Mouse (Mus musculus): ENCODE measurements around the gene Sec13. TPM values are rescaled to one million over a fixed set of nuclear protein-coding genes. Genes with fewer than 3 reads are reported as not detected.

Gene Sec13
- polyA plus RNA-seq, 2 experiments: 93.7 to 118 TPM

DNA sequence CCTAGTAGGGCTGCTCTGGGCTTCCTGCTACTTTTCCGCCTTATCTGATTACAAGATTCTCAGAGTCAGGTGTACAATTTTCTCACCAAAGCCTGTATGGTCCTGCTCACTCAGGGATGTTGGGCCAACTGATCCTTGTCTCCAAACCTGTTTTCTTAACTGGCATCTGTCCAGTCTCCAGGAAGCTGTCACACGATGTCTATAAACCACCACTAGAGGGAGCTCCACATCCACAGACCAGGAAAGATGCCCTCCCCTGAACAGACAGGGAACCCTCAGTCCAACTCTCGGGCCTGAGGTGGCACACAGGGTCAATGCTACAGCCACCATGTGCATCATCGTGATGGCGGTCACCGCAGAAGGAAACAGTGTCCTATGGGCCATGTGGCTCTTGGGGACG lies 21.1 kb upstream of the Sec13 start:
- H3K36me3 ChIP-seq (replicated peaks; ENCODE audit: control insufficient read depth, insufficient read depth, low read depth): no peaks in the 10 kb centered on the region
- H3K27ac ChIP-seq: no peak overlapping the region
- no peak for ATAC-seq (ENCODE audit: insufficient read depth)
- H3K9ac ChIP-seq (replicated peaks): no peak overlapping the region
- TF ChIP-seq EP300 (IDR thresholded peaks at IDR 0.05; ENCODE audit: low read depth) (no peak), CTCF (IDR thresholded peaks at IDR 0.05; ENCODE audit: low read depth) (peak; percentile 94)
- peak; percentile 35 to 42 (median 37) for DNase-seq (ENCODE audit: low read depth in 3 of 3, low spot score in 3 of 3)
- H3K27me3 ChIP-seq (ENCODE audit: control insufficient read depth, insufficient read depth, low read length): no peaks in the 10 kb centered on the region
- no peaks in the 10 kb centered on the region for H3K4me1 ChIP-seq (replicated peaks; ENCODE audit: control insufficient read depth in 2 of 2, insufficient read depth in 2 of 2, low read length in 1 of 2)
- no peaks in the 10 kb centered on the region for H3K9me3 ChIP-seq (ENCODE audit: control insufficient read depth, low read length)
- H3K4me3 ChIP-seq (ENCODE audit: insufficient read depth in 1 of 2, low read depth in 2 of 2, low read length in 2 of 2): no peak overlapping the region
- 22% methylated on average over 7 of the region's 7 CpGs for WGBS (ENCODE audit: insufficient replicate concordance)
- H3K4me2 ChIP-seq (ENCODE audit: low read depth): no peak overlapping the region

DNA sequence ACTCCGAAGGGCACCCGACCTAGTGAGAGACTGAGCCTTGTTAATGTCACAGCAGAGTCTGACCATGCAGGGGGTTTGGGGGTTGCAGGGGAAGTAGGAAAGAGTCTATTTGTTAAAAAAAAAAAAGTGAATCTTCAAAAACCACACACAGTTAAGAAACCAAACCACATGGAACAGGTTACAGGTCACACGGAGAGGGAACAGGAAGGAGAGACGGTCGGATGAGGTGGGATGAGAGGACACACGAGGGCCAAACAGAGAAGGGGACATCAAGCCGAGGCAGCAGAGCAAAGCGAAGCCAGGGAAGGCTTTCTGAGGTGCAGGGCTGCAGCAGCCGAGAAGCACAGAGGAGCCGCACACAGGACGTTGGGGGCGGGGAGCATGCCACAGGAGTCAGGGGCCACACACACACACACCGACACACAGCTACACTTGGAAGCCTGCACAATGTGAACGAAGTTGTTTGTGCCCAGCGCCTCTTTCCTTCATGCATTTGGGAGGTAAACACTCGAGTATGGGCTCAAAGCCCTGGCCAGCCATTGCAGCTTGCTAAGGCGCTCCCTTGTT lies 8.7 kb upstream of the Sec13 start:
- WGBS (ENCODE audit: insufficient replicate concordance): 36% methylated on average over 17 of the region's 17 CpGs
- ATAC-seq (ENCODE audit: insufficient read depth): no peak
- H3K27ac ChIP-seq: no peak overlapping the region

DNA sequence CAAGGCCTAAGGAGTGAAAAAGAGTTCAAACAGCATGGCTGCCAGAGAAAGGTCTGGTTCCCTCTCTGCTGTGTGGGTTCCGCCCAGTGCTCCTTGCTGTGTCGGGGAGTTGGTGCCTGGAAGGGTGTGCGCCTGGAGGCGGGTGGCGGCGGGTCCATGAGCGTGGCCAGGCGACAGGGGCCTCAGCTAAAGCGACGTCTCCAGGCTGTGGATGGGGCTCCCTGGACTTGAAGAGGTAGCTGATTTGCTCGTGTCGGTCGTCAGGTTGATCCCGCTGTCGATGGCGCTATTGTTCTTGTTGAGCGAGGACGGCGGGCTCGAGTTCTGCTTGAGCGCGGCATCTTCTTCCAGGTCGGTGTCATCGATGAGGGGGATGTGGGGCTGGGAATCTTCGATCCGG lies 7.8 kb upstream of the Sec13 start:
- Histone ChIP-seq H3K27ac (no peak overlapping the region), H3K4me2 (ENCODE audit: low read depth) (no peak overlapping the region), H3K4me3 (ENCODE audit: insufficient read depth in 1 of 2, low read depth in 2 of 2, low read length in 2 of 2) (no peak overlapping the region), H3K36me3 (replicated peaks; ENCODE audit: control insufficient read depth, insufficient read depth, low read depth) (no peaks in the 10 kb centered on the region), H3K4me1 (replicated peaks; ENCODE audit: control insufficient read depth in 2 of 2, insufficient read depth in 2 of 2, low read length in 1 of 2) (no peaks in the 10 kb centered on the region), H3K9me3 (ENCODE audit: control insufficient read depth, low read length) (no peaks in the 10 kb centered on the region), H3K27me3 (ENCODE audit: control insufficient read depth, insufficient read depth, low read length) (no peaks in the 10 kb centered on the region; the same call in 1 of the 2 replicates), H3K9ac (replicated peaks) (no peak overlapping the region)
- whole genome bisulfite sequencing (ENCODE audit: insufficient replicate concordance): 19% methylated on average over 26 of the region's 26 CpGs
- DNase-seq (ENCODE audit: low read depth in 3 of 3, low spot score in 3 of 3) (no peak), ATAC-seq (ENCODE audit: insufficient read depth) (no peak)
- no peak for TF ChIP-seq EP300 (IDR thresholded peaks at IDR 0.05; ENCODE audit: low read depth)
- TF ChIP-seq CTCF (IDR thresholded peaks at IDR 0.05; ENCODE audit: low read depth): no peak

More for the DNA sequence above, 8.7 kb upstream of the Sec13 start:
- Histone ChIP-seq H3K4me2 (ENCODE audit: low read depth) (no peak overlapping the region), H3K36me3 (replicated peaks; ENCODE audit: control insufficient read depth, insufficient read depth, low read depth) (no peaks in the 10 kb centered on the region), H3K27me3 (ENCODE audit: control insufficient read depth, insufficient read depth, low read length) (no peaks in the 10 kb centered on the region; the same call in 1 of the 2 replicates), H3K9ac (replicated peaks) (no peak overlapping the region), H3K4me3 (ENCODE audit: insufficient read depth in 1 of 2, low read depth in 2 of 2, low read length in 2 of 2) (no peak overlapping the region), H3K9me3 (ENCODE audit: control insufficient read depth, low read length) (no peaks in the 10 kb centered on the region), H3K4me1 (replicated peaks; ENCODE audit: control insufficient read depth in 2 of 2, insufficient read depth in 2 of 2, low read length in 1 of 2) (no peaks in the 10 kb centered on the region)
- DNase-seq (ENCODE audit: low read depth in 3 of 3, low spot score in 3 of 3): no peak
- no peak for TF ChIP-seq CTCF (IDR thresholded peaks at IDR 0.05; ENCODE audit: low read depth)
- TF ChIP-seq EP300 (IDR thresholded peaks at IDR 0.05; ENCODE audit: low read depth): no peak

DNA sequence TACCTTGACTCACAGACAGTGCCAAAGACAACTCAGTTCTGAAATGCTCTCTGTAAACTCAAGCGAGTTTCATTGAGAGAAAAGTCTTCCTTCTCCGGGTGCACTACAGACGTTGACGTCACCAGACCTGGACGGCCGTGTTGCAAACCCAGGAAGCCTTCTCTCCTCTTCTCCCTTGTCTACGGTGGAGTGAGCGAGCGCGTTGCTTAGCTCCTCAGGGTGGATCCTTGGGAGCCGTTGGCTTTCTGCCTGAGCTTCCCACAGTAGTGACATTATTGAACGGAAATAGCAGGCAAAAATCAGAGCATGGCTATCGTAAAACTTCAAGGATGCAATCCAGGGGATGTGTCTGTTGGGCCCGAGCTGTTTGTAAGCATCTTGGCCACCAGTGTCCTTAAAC lies 6.7 kb upstream of the Sec13 start:
- no peak for ATAC-seq (ENCODE audit: insufficient read depth)
- no peaks in the 10 kb centered on the region for H3K9me3 ChIP-seq (ENCODE audit: control insufficient read depth, low read length)
- TF ChIP-seq CTCF (IDR thresholded peaks at IDR 0.05; ENCODE audit: low read depth): no peak
- no peak for TF ChIP-seq EP300 (IDR thresholded peaks at IDR 0.05; ENCODE audit: low read depth)
- H3K4me2 ChIP-seq (ENCODE audit: low read depth): no peak overlapping the region
- H3K27ac ChIP-seq: no peak overlapping the region
- no peaks in the 10 kb centered on the region; the same call in 1 of the 2 replicates for H3K27me3 ChIP-seq (ENCODE audit: control insufficient read depth, insufficient read depth, low read length)
- H3K9ac ChIP-seq (replicated peaks): no peak overlapping the region
- H3K36me3 ChIP-seq (replicated peaks; ENCODE audit: control insufficient read depth, insufficient read depth, low read depth): no peaks in the 10 kb centered on the region
- H3K4me3 ChIP-seq (ENCODE audit: insufficient read depth in 1 of 2, low read depth in 2 of 2, low read length in 2 of 2): no peak overlapping the region
- H3K4me1 ChIP-seq (replicated peaks; ENCODE audit: control insufficient read depth in 2 of 2, insufficient read depth in 2 of 2, low read length in 1 of 2): no peaks in the 10 kb centered on the region
- WGBS (ENCODE audit: insufficient replicate concordance): 71% methylated on average over 14 of the region's 14 CpGs
- no peak for DNase-seq (ENCODE audit: low read depth in 3 of 3, low spot score in 3 of 3)

DNA sequence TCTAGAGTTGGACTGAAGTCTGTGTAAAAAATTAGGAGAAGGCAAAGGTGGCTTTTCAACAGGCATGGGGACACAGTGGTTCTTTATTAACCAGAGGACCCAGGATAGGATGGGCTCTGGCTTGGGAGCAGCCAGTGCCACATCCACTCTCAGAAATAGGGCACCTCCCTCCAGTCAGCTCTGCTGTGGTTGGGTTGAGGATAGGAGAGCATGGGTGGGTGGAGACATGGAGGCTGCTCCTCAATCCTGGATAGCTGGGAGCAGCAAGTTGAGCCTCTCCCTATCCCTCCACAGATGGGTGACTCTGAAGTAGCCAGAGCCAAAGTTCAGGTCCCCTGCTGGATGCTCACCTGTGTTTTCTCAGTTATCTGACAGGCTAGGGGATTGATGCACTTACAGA lies 4.6 kb upstream of the Sec13 start:
- Histone ChIP-seq H3K27ac (no peak overlapping the region), H3K4me3 (ENCODE audit: insufficient read depth in 1 of 2, low read depth in 2 of 2, low read length in 2 of 2) (no peak overlapping the region), H3K4me2 (ENCODE audit: low read depth) (no peak overlapping the region), H3K4me1 (replicated peaks; ENCODE audit: control insufficient read depth in 2 of 2, insufficient read depth in 2 of 2, low read length in 1 of 2) (no peaks in the 10 kb centered on the region; a peak in 2 of 4 replicates), H3K27me3 (ENCODE audit: control insufficient read depth, insufficient read depth, low read length) (no peaks in the 10 kb centered on the region; the same call in 1 of the 2 replicates), H3K36me3 (replicated peaks; ENCODE audit: control insufficient read depth, insufficient read depth, low read depth) (no peaks in the 10 kb centered on the region), H3K9ac (replicated peaks) (no peak overlapping the region), H3K9me3 (ENCODE audit: control insufficient read depth, low read length) (no peaks in the 10 kb centered on the region)
- TF ChIP-seq EP300 (IDR thresholded peaks at IDR 0.05; ENCODE audit: low read depth) (no peak), CTCF (IDR thresholded peaks at IDR 0.05; ENCODE audit: low read depth) (no peak)
- DNase-seq (ENCODE audit: low read depth in 3 of 3, low spot score in 3 of 3) (no peak), ATAC-seq (ENCODE audit: insufficient read depth) (no peak)

All from liver, embryonic 14.5 days (tissue).